ENCODE assay signal across 23 mouse cellular contexts in genomic region chr15:56100133-56100735, GRCm38 (mm10).
"Had no signal": no experiment of that assay in that cellular context is flagged by ENCODE, and none has a peak within 500 bp of the region (broad histone marks: within the 10 kb centered on the region; RNA-seq: fewer than 3 reads in every experiment).

No protein-coding gene starts in this region.

- H3K36me3 ChIP-seq: heart, embryonic 10.5 days; heart, embryonic 12.5 days; intestine, embryonic 15.5 days; limb, embryonic 10.5 days; limb, embryonic 12.5 days had no signal

- DNase-seq: gastrocnemius, adult 2 months; gastrocnemius, postnatal 10 days; gastrocnemius, postnatal 25 days; heart, adult 18-20 months; heart, postnatal 10 days; heart, postnatal 4 days; kidney, adult 18-20 months; kidney, adult 8-10 months; kidney, postnatal 10 days; kidney, postnatal 25 days; kidney, postnatal 4 days; liver had no signal

- H3K4me2 ChIP-seq: heart, embryonic 12.5 days; intestine, embryonic 15.5 days; limb, embryonic 12.5 days; liver, embryonic 11.5 days had no signal

- H3K9me3 ChIP-seq: heart, embryonic 10.5 days; heart, embryonic 12.5 days; intestine, embryonic 15.5 days; limb, embryonic 10.5 days; limb, embryonic 12.5 days had no signal

- H3K27ac ChIP-seq: gastrocnemius, adult 2 months; heart, embryonic 10.5 days; intestine, embryonic 15.5 days; layer of hippocampus, adult 2 months; left cerebral cortex, adult 2 months; limb, embryonic 10.5 days; limb, embryonic 12.5 days had no signal

- ATAC-seq: forebrain, embryonic 16.5 days; inflammation-experienced regulatory T-cells, adult 6 months; intestine, embryonic 15.5 days; intestine, postnatal 0 days had no signal

- H3K27me3 ChIP-seq: heart, embryonic 12.5 days; intestine, embryonic 15.5 days; limb, embryonic 12.5 days had no signal

- H3K4me3 ChIP-seq: gastrocnemius, adult 2 months; heart, embryonic 10.5 days; heart, embryonic 12.5 days; intestine, embryonic 15.5 days; layer of hippocampus, adult 2 months; left cerebral cortex, adult 2 months; limb, embryonic 10.5 days; limb, embryonic 12.5 days had no signal

- H3K4me1 ChIP-seq: heart, embryonic 10.5 days; heart, embryonic 12.5 days; intestine, embryonic 15.5 days; limb, embryonic 10.5 days; limb, embryonic 12.5 days had no signal

- H3K9ac ChIP-seq: heart, embryonic 12.5 days; intestine, embryonic 15.5 days; limb, embryonic 12.5 days had no signal
